Mouse (Mus musculus): ENCODE data around the gene Cyp17a1. TPM values are rescaled to one million over a fixed set of nuclear protein-coding genes. Genes with fewer than 3 reads are reported as not detected.

The Cyp17a1 gene
- polyA plus RNA-seq, 1 experiment = 0.14 TPM

DNA sequence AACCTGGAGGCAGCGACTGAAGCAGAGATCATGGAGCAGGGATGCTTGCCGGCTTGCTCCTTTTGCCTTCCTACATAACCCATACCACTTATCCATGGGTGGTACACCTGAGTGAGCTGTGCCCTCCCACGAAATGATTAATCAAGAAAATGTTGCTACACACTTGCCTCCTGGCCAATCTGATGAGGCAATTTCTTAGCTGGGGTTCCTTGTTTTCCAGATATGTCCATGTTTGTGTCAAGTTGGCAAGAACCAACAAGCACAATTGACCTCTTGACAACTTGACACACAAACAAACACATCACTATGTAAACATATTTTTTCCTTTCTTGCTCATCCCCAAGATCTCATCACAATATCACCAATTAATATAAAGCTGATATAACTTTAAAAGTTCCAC, 2.7 kb upstream of the Cyp17a1 start:
- H3K27ac ChIP-seq (ENCODE audit: insufficient read depth, low read length) = no peak overlapping the region
- no peak for DNase-seq (ENCODE audit: low read depth in 1 of 2, low spot score in 2 of 2)
- no peaks in the 10 kb centered on the region for H3K36me3 ChIP-seq (ENCODE audit: control insufficient read depth, insufficient read depth, low read length)
- WGBS = 83% methylated on average over 3 of the region's 3 CpGs
- no peaks in the 10 kb centered on the region; the same call in 1 of the 2 replicates for H3K4me1 ChIP-seq (ENCODE audit: control insufficient read depth, insufficient read depth, insufficient read length)
- H3K27me3 ChIP-seq (ENCODE audit: control insufficient read depth, insufficient read depth, low read length) = no peaks in the 10 kb centered on the region; the same call in 1 of the 2 replicates
- no peak for TF ChIP-seq CTCF (IDR thresholded peaks at IDR 0.05; ENCODE audit: extremely low read depth, insufficient read depth, insufficient read length, insufficient replicate concordance)
- no peak overlapping the region for H3K4me3 ChIP-seq (ENCODE audit: extremely low read depth, insufficient read depth, insufficient read length)

DNA sequence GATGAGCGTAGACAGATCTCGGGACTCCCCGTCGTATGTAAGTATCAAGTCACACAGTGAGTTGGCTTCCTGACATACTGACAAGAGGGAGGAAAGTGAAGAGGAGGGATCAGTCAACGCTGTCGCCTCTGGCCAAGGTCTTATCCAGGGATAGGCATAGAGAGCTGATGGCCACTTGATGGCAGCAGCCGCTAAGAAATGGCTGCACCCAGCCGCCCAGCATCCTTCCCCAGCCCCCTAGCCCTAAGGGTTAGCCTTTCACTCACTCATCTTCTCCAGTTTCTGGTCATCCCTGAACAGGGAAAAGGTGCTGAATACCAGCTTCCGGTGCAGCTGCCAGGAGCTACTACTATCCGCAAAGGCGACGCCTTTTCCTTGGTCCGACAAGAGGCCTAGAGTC, 2.3 kb downstream of the Cyp17a1 start:
- TF ChIP-seq POLR2A (IDR thresholded peaks at IDR 0.05; ENCODE audit: low read depth, low read length) (no peak), CTCF (IDR thresholded peaks at IDR 0.05; ENCODE audit: extremely low read depth, insufficient read depth, insufficient read length, insufficient replicate concordance) (peak; percentile 95)
- no peak overlapping the region for H3K4me3 ChIP-seq (ENCODE audit: extremely low read depth, insufficient read depth, insufficient read length)

DNA sequence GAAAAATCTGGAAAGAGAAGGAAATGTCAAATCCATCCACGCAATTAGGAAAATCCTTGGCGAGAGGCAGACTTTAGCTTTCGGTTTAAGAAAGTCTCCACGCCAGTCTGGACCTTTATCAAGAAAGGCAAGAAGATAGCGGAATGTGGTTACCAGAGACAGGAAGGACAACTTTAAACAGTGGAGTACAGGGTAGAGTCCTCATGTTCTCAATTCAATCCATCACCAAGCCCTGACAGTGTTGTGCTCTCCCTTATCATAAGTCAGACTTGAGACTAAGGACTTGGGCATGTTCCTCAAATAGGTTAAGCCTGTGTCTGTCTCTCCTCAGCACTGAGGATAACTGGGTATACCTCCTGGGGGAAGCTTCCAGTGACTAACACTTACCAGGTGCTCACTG, 3.2 kb downstream of the Cyp17a1 start:
- Histone ChIP-seq H3K27me3 (ENCODE audit: control insufficient read depth, insufficient read depth, low read length) (no peaks in the 10 kb centered on the region), H3K4me1 (ENCODE audit: control insufficient read depth, insufficient read depth, insufficient read length) (no peaks in the 10 kb centered on the region), H3K27ac (ENCODE audit: insufficient read depth, low read length) (no peak overlapping the region), H3K36me3 (ENCODE audit: control insufficient read depth, insufficient read depth, low read length) (no peaks in the 10 kb centered on the region), H3K4me3 (ENCODE audit: extremely low read depth, insufficient read depth, insufficient read length) (no peak overlapping the region)
- WGBS = 66% methylated on average over 5 of the region's 5 CpGs
- DNase-seq (ENCODE audit: low read depth in 1 of 2, low spot score in 2 of 2) = no peak
- TF ChIP-seq CTCF (IDR thresholded peaks at IDR 0.05; ENCODE audit: extremely low read depth, insufficient read depth, insufficient read length, insufficient replicate concordance) (no peak), POLR2A (IDR thresholded peaks at IDR 0.05; ENCODE audit: low read depth, low read length) (no peak)

More for the DNA sequence above, 2.3 kb downstream of the Cyp17a1 start:
- no peaks in the 10 kb centered on the region for H3K4me1 ChIP-seq (ENCODE audit: control insufficient read depth, insufficient read depth, insufficient read length)
- no peaks in the 10 kb centered on the region for H3K36me3 ChIP-seq (ENCODE audit: control insufficient read depth, insufficient read depth, low read length)
- WGBS = 42% methylated on average over 13 of the region's 13 CpGs
- no peaks in the 10 kb centered on the region for H3K27me3 ChIP-seq (ENCODE audit: control insufficient read depth, insufficient read depth, low read length)
- H3K27ac ChIP-seq (ENCODE audit: insufficient read depth, low read length) = no peak overlapping the region
- DNase-seq (ENCODE audit: low read depth in 1 of 2, low spot score in 2 of 2) = peak; percentile 15 to 59

DNA sequence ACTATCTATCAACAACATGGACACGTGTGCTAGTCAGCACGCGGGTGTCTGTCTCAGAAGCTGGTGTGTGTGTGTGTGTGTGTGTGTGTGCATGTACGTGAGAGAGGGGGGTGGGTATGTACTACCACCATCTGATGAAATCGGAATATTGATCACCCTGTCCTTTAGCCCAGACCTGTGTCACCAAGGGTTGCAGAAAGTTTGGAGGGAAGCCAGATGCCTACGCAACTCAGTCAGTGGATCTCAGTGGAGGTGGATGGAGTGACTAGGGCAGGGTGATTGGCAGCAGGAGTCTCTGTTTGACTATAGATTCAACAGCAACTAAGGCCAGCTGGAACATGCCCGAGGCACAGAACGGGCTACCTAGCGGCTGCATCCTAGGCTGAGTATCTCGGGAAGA, 4.7 kb downstream of the Cyp17a1 start:
- Histone ChIP-seq H3K27ac (ENCODE audit: insufficient read depth, low read length) (no peak overlapping the region), H3K36me3 (ENCODE audit: control insufficient read depth, insufficient read depth, low read length) (no peaks in the 10 kb centered on the region), H3K27me3 (ENCODE audit: control insufficient read depth, insufficient read depth, low read length) (no peaks in the 10 kb centered on the region), H3K4me3 (ENCODE audit: extremely low read depth, insufficient read depth, insufficient read length) (no peak overlapping the region), H3K4me1 (ENCODE audit: control insufficient read depth, insufficient read depth, insufficient read length) (no peaks in the 10 kb centered on the region)
- DNase-seq (ENCODE audit: low read depth in 1 of 2, low spot score in 2 of 2) = no peak
- WGBS = 90% methylated on average over 10 of the region's 10 CpGs
- TF ChIP-seq POLR2A (IDR thresholded peaks at IDR 0.05; ENCODE audit: low read depth, low read length) (no peak), CTCF (IDR thresholded peaks at IDR 0.05; ENCODE audit: extremely low read depth, insufficient read depth, insufficient read length, insufficient replicate concordance) (no peak)

DNA sequence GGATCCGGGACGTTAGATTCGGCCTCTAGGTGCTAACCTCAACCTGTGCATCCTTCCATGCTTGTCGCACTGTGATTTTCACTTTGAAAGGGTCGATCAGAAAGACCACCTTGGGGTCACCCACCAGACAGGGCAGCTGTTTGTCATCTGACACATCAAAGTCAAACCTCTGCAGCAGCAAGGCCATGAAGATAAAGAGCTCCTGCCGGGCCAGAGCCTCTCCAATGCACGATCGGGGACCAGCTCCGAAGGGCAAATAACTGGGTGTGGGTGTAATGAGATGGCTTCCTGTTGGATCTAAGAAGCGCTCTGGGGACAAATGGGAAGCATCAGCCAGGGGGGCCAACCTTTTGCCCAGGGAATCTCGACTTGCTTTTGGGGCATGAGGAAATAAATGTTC, 5.7 kb downstream of the Cyp17a1 start:
- no peak for DNase-seq (ENCODE audit: low read depth in 1 of 2, low spot score in 2 of 2)
- Histone ChIP-seq H3K27ac (ENCODE audit: insufficient read depth, low read length) (no peak overlapping the region), H3K27me3 (ENCODE audit: control insufficient read depth, insufficient read depth, low read length) (no peaks in the 10 kb centered on the region), H3K4me3 (ENCODE audit: extremely low read depth, insufficient read depth, insufficient read length) (no peak overlapping the region), H3K4me1 (ENCODE audit: control insufficient read depth, insufficient read depth, insufficient read length) (no peaks in the 10 kb centered on the region), H3K36me3 (ENCODE audit: control insufficient read depth, insufficient read depth, low read length) (no peaks in the 10 kb centered on the region)
- 75% methylated on average over 11 of the region's 11 CpGs for WGBS
- TF ChIP-seq POLR2A (IDR thresholded peaks at IDR 0.05; ENCODE audit: low read depth, low read length) (no peak), CTCF (IDR thresholded peaks at IDR 0.05; ENCODE audit: extremely low read depth, insufficient read depth, insufficient read length, insufficient replicate concordance) (no peak)

DNA sequence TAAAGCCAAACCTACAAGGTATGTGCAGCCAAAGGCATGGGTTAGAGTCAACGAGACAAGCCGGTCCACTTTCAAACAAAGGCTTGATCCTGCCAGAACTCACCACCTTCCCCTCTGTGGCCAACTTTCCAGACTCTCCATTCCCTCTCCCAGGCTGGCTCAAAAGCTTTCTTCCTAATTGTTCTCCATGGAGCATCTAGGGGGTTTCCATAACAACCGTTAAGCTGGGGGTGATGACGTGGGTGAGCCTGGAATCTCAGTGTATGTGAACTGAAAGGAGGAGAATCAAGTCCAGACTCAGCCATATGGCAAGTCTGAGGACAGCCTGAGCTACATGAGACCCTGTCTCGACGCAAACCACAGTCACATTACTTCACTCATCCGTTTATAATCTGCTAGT, 7.5 kb downstream of the Cyp17a1 start:
- H3K27me3 ChIP-seq (ENCODE audit: control insufficient read depth, insufficient read depth, low read length) = no peaks in the 10 kb centered on the region
- TF ChIP-seq POLR2A (IDR thresholded peaks at IDR 0.05; ENCODE audit: low read depth, low read length) = no peak
- no peak for TF ChIP-seq CTCF (IDR thresholded peaks at IDR 0.05; ENCODE audit: extremely low read depth, insufficient read depth, insufficient read length, insufficient replicate concordance)
- H3K4me1 ChIP-seq (ENCODE audit: control insufficient read depth, insufficient read depth, insufficient read length) = no peaks in the 10 kb centered on the region
- WGBS = 74% methylated on average over 7 of the region's 7 CpGs
- H3K27ac ChIP-seq (ENCODE audit: insufficient read depth, low read length) = no peak overlapping the region
- H3K4me3 ChIP-seq (ENCODE audit: extremely low read depth, insufficient read depth, insufficient read length) = no peak overlapping the region
- DNase-seq (ENCODE audit: low read depth in 1 of 2, low spot score in 2 of 2) = no peak
- no peaks in the 10 kb centered on the region for H3K36me3 ChIP-seq (ENCODE audit: control insufficient read depth, insufficient read depth, low read length)

DNA sequence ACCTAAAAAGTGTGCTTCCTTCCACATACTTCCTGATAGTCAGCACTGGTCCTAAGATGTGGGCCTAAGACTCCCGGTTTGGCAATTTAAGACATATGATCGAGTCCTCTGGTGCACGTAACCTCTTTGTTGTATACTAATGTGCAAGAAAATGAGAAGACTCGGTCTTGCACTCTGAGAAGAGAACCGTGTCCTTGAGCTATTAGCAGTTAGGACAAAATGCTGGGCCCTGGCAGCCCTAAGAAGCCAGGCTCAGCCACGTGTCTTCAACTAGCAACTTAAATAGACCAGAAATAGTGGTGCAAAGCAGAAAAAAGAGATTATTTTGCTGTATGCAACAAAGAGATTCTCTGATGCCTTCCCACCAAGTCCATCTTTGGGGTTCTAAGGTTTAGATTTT, 10.2 kb downstream of the Cyp17a1 start:
- Histone ChIP-seq H3K36me3 (ENCODE audit: control insufficient read depth, insufficient read depth, low read length) (no peaks in the 10 kb centered on the region), H3K4me3 (ENCODE audit: extremely low read depth, insufficient read depth, insufficient read length) (no peak overlapping the region), H3K27ac (ENCODE audit: insufficient read depth, low read length) (no peak overlapping the region), H3K27me3 (ENCODE audit: control insufficient read depth, insufficient read depth, low read length) (no peaks in the 10 kb centered on the region), H3K4me1 (ENCODE audit: control insufficient read depth, insufficient read depth, insufficient read length) (no peaks in the 10 kb centered on the region)
- WGBS = 85% methylated on average over 6 of the region's 6 CpGs
- TF ChIP-seq POLR2A (IDR thresholded peaks at IDR 0.05; ENCODE audit: low read depth, low read length) = no peak
- no peak for TF ChIP-seq CTCF (IDR thresholded peaks at IDR 0.05; ENCODE audit: extremely low read depth, insufficient read depth, insufficient read length, insufficient replicate concordance)
- no peak for DNase-seq (ENCODE audit: low read depth in 1 of 2, low spot score in 2 of 2)
